Mouse (Mus musculus) G1E (cell line): Measurements from ENCODE around the gene Mapk8ip3.

Experiments used
- CTCF ChIP-seq: IDR thresholded peaks from 2 replicates; pipeline ENCODE4 v1.5.1; 2012; ENCODE audit warnings: low read depth, low read length, inconsistent platforms, mixed read lengths
- GATA1 ChIP-seq: IDR thresholded peaks from 2 replicates; pipeline ENCODE4 v1.6.1; 2012; ENCODE audit warnings: borderline replicate concordance, low read length, inconsistent platforms, mixed read lengths
- GATA2 ChIP-seq: IDR thresholded peaks from 2 replicates; pipeline ENCODE4 v1.6.1; 2012; ENCODE audit warnings: low read depth, low read length, inconsistent platforms, borderline replicate concordance
- POLR2AphosphoS5 ChIP-seq: IDR thresholded peaks from 2 replicates; pipeline ENCODE4 v1.6.1; 2012; ENCODE audit warnings: low read depth, low read length, inconsistent platforms; ENCODE audit not compliant: insufficient replicate concordance
- TAL1 ChIP-seq: conservative IDR thresholded peaks from 2 replicates; pipeline ENCODE4 v1.6.1; 2012; ENCODE audit warnings: low read depth, low read length, inconsistent platforms, mixed read lengths

- TF ChIP-seq CTCF (no peak), TAL1 (no peak), GATA1 (no peak), GATA2 (no peak), POLR2AphosphoS5 (no peak)
Observed at GRCm38 (mm10) chr17:24929506-24929905, 7.3 kb downstream of the Mapk8ip3 start.
